Mouse (Mus musculus) thymus, postnatal 14 days (tissue): ENCODE results near the gene 1500015O10Rik.
A peak's percentile ranks its signal among the peaks of the same experiment; 100 is the strongest.

Experiments used
- DNase-seq: peaks from one replicate; pipeline ENCODE4 v3.0.0; 2021

The 1500015O10Rik gene

GRCm38 (mm10) chr1:43730491-43730924, at the start of gene 1500015O10Rik:
TSS of gene 1500015O10Rik (plus strand) at chr1:43730602.
- DNase-seq: no peak

- no peak for DNase-seq
Measured at GRCm38 (mm10) chr1:43689983-43690382, 40.4 kb upstream of the 1500015O10Rik start.

- no peak for DNase-seq
Measured at GRCm38 (mm10) chr1:43690507-43690906, 39.9 kb upstream of the 1500015O10Rik start.

- DNase-seq: no peak
Measured at GRCm38 (mm10) chr1:43694076-43694475, 36.3 kb upstream of the 1500015O10Rik start.

- no peak for DNase-seq
Measured at GRCm38 (mm10) chr1:43694851-43695545, 35.4 kb upstream of the 1500015O10Rik start.

- no peak for DNase-seq
Measured at GRCm38 (mm10) chr1:43698577-43699000, 31.8 kb upstream of the 1500015O10Rik start.

GRCm38 (mm10) chr1:43714841-43715240, 15.6 kb upstream of the 1500015O10Rik start:
- no peak for DNase-seq

- no peak for DNase-seq
Measured at GRCm38 (mm10) chr1:43717967-43718366, 12.4 kb upstream of the 1500015O10Rik start.

- DNase-seq: no peak
Measured at GRCm38 (mm10) chr1:43718793-43719192, 11.6 kb upstream of the 1500015O10Rik start.

- DNase-seq: no peak
Measured at GRCm38 (mm10) chr1:43722459-43722858, 7.9 kb upstream of the 1500015O10Rik start.

GRCm38 (mm10) chr1:43732100-43732499, 1.7 kb downstream of the 1500015O10Rik start:
- peak; percentile 23 for DNase-seq

- no peak for DNase-seq
Measured at GRCm38 (mm10) chr1:43732657-43733056, 2.3 kb downstream of the 1500015O10Rik start.

GRCm38 (mm10) chr1:43737812-43738518, 7.6 kb downstream of the 1500015O10Rik start:
- peak; percentile 63 for DNase-seq

- DNase-seq: no peak
Measured at GRCm38 (mm10) chr1:43738519-43738894, 8.1 kb downstream of the 1500015O10Rik start.

GRCm38 (mm10) chr1:43754448-43755312, 24.3 kb downstream of the 1500015O10Rik start:
- DNase-seq: no peak

GRCm38 (mm10) chr1:43760085-43760484, 29.7 kb downstream of the 1500015O10Rik start:
- no peak for DNase-seq

- no peak for DNase-seq
Measured at GRCm38 (mm10) chr1:43764481-43764880, 34.1 kb downstream of the 1500015O10Rik start.

- no peak for DNase-seq
Measured at GRCm38 (mm10) chr1:43766328-43766727, 35.9 kb downstream of the 1500015O10Rik start.

GRCm38 (mm10) chr1:43768385-43768990, 38.1 kb downstream of the 1500015O10Rik start:
- peak; percentile 65 for DNase-seq

- DNase-seq: no peak
Measured at GRCm38 (mm10) chr1:43769348-43769747, 38.9 kb downstream of the 1500015O10Rik start.

- DNase-seq: no peak
Measured at GRCm38 (mm10) chr1:43770032-43770431, 39.6 kb downstream of the 1500015O10Rik start.

GRCm38 (mm10) chr1:43772694-43773093, 42.3 kb downstream of the 1500015O10Rik start:
- DNase-seq: no peak

GRCm38 (mm10) chr1:43774126-43774525, 43.7 kb downstream of the 1500015O10Rik start:
- DNase-seq: no peak
